Mouse (Mus musculus): ENCODE data around the gene Gtf2ird2.

The Gtf2ird2 gene

GRCm38 (mm10) chr5:134182735-134183134, 1.1 kb upstream of the Gtf2ird2 start:
- DNase-seq (ENCODE audit: low read depth, low spot score), result no peak

GRCm38 (mm10) chr5:134183162-134183561, 657 bp upstream of the Gtf2ird2 start:
- DNase-seq (ENCODE audit: low read depth, low spot score), result no peak

DNA sequence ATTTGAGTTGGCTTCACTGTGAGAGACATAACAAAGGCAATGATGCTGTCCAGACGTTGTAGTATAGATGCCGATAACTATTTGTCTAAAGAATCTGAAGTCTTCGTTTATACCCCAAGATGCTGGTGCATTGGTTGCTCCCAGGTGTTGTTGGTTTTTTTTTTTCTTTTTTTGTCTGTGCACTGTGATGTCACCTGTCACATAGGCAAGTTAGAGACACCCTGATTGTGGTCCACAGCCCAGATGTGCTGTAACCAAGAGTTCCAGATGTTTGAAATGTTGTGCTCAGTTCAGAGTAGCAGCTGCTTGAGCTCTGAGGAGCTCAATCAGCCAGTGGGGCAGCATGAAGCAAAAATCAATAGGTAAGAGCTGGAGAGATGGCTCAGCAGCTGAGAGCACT, 2.2 kb downstream of the Gtf2ird2 start:
- DNase-seq (ENCODE audit: low read depth, low spot score), result no peak

DNA sequence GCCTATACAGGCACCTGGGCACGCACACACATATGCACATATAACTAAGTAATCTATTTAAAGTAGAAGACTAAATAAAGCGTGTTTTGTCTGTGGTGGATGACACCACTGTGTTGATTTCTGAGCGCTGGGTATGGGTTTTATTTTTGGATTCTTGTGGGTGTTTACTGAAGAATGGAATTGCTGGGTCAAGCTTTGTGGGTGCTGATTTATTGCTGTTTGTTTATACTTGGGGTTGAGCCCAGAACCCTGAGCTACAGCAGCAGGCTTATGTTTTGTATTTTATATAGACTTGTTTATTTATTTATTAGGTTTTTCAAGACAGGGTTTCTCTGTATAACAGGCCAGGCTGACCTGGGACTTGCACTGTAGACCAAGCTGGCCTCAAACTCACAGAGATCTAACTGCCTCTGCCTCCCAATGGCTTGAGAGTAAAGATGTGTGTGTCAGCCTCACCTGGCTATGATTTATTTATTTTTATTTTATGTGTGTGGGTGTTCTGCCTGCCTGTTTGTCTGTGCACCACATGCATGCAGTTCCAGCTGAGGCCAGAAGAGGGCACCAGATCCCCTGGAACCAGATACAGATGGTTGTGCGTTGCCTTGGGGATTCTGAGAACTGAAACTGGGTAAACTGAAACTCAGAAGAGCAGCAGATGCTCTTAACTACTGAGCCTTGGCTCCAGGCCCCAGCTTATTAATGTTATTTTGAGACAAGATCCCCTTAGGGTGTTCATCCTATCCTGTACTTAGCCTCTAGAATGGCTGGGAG, 3.3 kb downstream of the Gtf2ird2 start:
- DNase-seq (ENCODE audit: low read depth, low spot score), result peak; percentile 89

- peak; percentile 46 for DNase-seq (ENCODE audit: low read depth, low spot score)
These were observed 4.8 kb downstream of the Gtf2ird2 start for GRCm38 (mm10) chr5:134188571-134188970.

- DNase-seq (ENCODE audit: low read depth, low spot score), result no peak
These were observed 9.8 kb downstream of the Gtf2ird2 start for GRCm38 (mm10) chr5:134193664-134194063.

DNA sequence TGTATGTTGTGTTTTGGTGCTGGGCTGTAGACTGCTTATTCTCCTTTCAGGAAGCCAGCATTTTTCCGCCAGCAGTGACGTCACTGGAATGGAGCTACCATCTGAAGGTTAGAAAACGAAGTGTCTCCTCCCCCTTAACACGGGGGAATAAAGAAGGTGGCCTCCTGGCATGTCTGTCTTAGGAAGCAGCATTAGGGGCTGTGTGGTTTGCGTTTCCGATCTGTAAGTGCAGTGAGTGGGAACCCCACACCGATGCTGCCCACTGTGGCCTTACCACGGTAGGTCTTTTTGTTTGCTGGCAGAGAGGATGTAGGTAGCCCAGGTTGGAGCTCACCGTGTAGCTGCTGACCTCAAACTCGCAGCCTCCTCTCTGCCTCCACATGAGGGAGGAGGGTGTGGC, 22.9 kb downstream of the Gtf2ird2 start:
- DNase-seq (ENCODE audit: low read depth, low spot score), result no peak

DNA sequence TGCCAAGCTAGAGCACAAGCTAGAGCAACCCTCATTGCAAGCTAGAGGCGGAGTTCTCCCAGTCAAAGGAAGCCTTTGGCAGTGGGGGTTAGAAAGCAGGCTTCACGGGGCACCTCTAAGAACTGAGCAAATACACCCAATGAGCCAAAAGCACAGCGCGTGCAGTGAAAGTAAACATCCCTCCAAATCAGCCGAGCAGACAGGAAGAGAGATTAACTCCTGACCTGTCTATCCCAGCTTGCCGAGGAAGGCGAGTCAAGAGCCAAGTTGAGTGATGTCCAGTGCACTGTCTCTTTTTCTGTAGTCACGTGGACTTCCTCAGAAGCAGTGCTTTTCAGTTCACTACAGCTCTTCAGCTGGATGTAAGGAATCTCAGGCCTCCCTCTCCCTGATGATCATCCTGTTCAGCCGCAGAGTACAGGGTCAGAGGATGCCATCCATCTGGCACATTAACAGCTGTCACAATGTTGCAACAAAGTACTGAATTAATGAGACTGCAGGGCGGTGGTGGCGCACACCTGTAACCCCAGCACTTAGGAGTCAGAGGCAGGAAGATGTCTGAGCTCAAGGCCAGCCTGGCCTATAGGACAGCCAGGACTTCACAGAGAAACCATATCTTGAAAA, 26.2 kb downstream of the Gtf2ird2 start:
- DNase-seq (ENCODE audit: low read depth, low spot score), result no peak

- no peak for DNase-seq (ENCODE audit: low read depth, low spot score)
These were observed 30.4 kb downstream of the Gtf2ird2 start for GRCm38 (mm10) chr5:134214021-134214806.

DNA sequence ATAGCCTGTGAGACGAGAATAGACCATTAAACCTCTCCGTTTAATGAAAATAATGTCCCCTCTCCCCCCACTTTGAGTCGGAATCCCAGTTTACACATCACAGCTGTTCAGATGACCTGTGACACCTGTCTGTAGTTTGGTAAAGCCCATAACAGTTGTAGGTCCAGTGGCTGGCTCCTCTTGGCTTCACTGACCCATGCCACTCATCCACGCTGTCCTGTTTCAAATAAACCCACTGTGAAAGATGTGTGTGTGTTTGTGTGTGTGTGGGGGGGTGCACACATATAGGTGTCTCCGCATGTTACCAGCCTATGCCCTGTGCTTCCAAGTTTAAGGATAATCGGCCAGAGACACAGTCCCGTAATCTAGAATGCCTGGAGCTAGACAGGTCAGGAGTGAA, 34.1 kb downstream of the Gtf2ird2 start:
- DNase-seq (ENCODE audit: low read depth, low spot score), result no peak

DNA sequence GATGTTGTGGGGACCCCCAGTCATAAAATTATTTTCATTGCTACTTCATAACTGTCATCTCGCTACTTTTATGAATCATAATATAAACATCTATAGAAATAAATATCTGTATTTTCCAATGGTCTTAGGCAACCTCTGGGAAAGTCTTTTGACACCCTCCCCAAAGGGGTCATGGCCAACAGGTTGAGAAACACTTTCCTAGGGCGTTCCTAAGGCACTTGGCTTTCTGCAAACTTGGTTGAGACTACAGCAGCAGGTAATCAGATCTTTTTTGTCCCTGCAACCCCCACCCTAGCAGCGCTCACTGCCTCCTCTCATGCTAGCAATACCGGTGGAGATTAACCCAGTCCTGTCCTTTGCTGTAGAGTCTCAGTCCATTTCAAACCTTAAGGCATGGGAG, 37.5 kb downstream of the Gtf2ird2 start:
- no peak for DNase-seq (ENCODE audit: low read depth, low spot score)

- DNase-seq (ENCODE audit: low read depth, low spot score), result peak; percentile 40
These were observed 37.9 kb downstream of the Gtf2ird2 start for GRCm38 (mm10) chr5:134221708-134222150.

DNA sequence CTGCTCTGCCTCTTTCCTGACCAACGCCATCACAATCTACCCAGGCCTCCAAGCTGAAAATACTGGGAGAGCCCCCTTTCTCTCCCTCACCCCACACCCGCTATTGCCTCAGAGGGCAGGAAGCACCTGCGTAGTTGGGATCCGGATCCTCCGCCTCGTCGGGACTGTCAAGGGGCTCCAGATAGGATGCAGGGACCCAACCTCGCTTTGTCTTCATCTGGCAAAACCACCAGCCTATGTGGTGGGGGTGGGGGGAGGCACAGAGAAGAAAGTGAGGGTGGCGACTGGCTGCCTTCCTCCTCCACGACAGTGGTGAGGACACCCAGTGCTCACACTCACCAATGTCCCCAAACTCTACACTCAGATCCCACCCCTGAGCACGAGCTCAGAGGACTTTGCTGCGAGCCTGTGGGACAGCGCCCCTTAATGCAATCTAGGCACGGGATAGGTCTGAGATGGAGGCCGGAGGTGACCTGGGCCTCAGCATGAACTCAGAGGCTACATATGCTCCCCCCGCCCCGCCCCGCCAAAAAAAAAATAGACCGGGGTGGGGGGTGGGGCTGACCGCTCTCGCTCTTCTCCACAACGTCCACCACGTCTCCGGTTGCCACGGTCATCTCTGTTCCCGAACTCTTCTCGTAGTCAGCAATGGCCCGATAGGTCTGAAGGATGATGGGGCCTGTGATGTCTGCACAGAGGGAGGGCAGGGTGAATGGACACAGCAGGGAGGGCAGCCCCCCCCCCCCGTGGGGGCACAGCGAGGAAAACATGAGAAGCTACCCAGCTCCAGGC, 41.5 kb downstream of the Gtf2ird2 start:
- DNase-seq (ENCODE audit: low read depth, low spot score), result no peak

GRCm38 (mm10) chr5:134226946-134227345, 43.1 kb downstream of the Gtf2ird2 start:
- no peak for DNase-seq (ENCODE audit: low read depth, low spot score)

- DNase-seq (ENCODE audit: low read depth, low spot score), result peak; percentile 73
These were observed 43.9 kb downstream of the Gtf2ird2 start for GRCm38 (mm10) chr5:134227574-134228248.

- DNase-seq (ENCODE audit: low read depth, low spot score), result no peak
These were observed 44.4 kb downstream of the Gtf2ird2 start for GRCm38 (mm10) chr5:134228249-134228638.

DNA sequence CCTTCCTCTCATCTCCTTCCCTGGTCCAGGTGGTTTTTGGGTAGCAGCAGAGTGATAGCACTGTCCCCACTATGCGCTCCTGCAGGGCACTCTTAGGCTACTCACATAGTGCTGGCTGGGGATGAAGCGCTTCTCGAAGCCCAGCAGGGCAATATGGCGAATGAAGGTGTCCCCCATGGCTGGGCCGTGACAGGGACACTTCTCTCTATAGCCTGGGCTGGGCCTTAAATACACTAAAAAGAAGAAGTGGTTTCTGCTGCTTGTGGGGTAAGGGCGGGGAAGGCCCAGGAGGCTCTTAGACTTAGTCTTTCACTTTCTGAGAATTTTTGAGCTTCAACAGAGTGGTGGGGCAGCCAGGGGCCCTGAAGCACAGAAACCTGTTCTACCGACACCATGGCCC, 45.6 kb downstream of the Gtf2ird2 start, which contains the start of gene Ncf1:
TSS of gene Ncf1 (minus strand) at position 235 of the 400 bp plus-strand sequence.
- DNase-seq (ENCODE audit: low read depth, low spot score), result no peak

GRCm38 (mm10) chr5:134231376-134231775, 47.6 kb downstream of the Gtf2ird2 start:
- no peak for DNase-seq (ENCODE audit: low read depth, low spot score)

DNA sequence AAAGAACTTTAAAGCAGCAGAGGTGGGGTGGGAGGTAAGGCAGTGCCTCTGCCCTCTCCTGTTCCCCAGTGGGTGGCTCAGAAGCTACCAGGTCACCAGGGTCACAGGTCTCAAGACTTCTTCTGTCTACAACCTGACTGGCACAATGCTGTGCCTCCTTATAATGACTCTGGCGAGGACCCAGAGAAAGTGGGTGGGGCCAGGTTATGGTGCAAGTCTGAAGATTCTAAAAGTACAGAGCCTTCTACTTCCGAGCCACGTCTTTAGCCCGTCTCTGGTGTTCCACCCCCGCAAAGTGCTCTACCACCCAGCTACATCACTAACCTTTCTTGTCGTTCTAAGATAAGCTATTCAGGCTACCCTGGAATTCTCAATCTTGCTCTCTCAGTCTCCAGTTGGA, 48.3 kb downstream of the Gtf2ird2 start:
- DNase-seq (ENCODE audit: low read depth, low spot score), result peak; percentile 35

- peak; percentile 42 for DNase-seq (ENCODE audit: low read depth, low spot score)
These were observed 48.7 kb downstream of the Gtf2ird2 start for GRCm38 (mm10) chr5:134232568-134232967.

DNA sequence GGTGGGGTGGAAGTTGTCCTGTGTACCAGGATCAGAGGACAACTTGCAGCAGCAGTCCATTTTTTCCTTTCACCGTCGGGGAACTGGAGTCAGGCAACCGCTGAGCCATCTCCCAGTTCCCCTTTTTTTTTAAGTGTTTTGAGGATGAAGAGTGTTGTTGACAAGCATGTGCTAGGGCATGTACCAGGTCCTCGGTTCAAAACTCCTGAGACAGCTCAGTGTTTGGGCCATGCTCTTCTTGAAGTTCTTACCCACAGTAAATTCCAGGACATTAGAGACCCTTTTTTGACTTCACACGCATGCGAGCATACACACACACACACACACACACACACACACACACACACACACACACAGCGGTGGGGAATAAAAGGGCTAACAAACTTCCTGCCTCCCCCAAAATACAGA, 49.4 kb downstream of the Gtf2ird2 start:
- no peak for DNase-seq (ENCODE audit: low read depth, low spot score)

Measured in ZHBTc4 (cell line).